Mouse (Mus musculus): ENCODE data around the gene Cntln. TPM values are rescaled to one million over a fixed set of nuclear protein-coding genes. Genes with fewer than 3 reads are reported as not detected.
A peak's percentile ranks its signal among the peaks of the same experiment; 100 is the strongest.

The Cntln gene
- polyA plus RNA-seq, 1 experiment from 2014 or later: 6.9 TPM

DNA sequence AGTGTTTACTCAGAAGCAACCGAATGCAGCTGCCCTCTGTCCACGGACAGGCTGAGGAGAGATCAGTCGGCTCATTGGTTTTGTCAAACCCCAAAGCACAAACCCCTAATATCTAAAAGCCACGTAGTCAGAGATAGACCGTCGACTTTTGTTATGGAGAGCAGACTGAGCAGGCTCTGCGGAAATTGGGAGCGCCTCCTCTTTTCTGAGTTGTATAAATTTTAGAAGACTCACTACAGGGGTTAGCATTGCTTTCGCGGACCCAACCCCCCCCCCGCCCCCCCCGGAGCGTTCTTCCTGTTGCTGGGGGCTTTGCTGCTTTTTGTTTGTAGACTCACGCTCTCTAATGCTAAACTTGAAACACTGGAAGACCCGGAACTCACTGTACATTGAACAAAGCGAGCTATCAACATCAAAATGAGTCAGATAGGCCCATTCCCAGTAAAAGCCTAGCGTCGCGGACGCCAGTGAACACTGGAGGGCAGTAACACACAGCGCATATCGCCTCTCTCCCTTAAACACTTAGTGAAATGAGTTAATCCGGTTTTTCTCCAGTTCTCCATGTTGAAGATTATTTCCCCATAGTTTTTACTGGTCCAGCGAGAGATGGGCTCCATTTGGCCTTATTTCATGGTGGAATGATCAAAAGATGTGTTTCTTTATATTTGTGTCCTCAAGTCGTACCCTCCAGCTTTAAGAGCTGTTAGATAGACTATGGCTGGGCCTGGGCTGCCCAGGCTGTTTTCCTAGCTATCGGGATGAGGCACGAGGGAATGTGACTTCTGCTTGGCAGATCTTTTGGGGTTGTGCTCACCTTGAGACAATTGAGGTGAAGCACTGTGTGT is 278.6 kb downstream of the Cntln start:
- no peaks in the 10 kb centered on the region for H3K36me3 ChIP-seq (ENCODE audit: control insufficient read depth, insufficient read depth, low read length)
- H3K9me3 ChIP-seq (replicated peaks; ENCODE audit: control insufficient read depth, low read length): no peaks in the 10 kb centered on the region
- ATAC-seq: peak; percentile 94
- no peak overlapping the region for H3K27ac ChIP-seq (ENCODE audit: low read depth, low read length)
- H3K4me2 ChIP-seq (ENCODE audit: low read length): no peak overlapping the region
- H3K9ac ChIP-seq (ENCODE audit: low read length): no peak overlapping the region
- WGBS: 25% methylated on average over 27 of the region's 27 CpGs
- DNase-seq (ENCODE audit: low spot score): peak; percentile 92
- H3K4me3 ChIP-seq (ENCODE audit: low read depth, low read length): no peak overlapping the region
- no peaks in the 10 kb centered on the region for H3K27me3 ChIP-seq (replicated peaks; ENCODE audit: control insufficient read depth, insufficient read depth, low read length)
- no peaks in the 10 kb centered on the region for H3K4me1 ChIP-seq (ENCODE audit: control insufficient read depth, insufficient read depth, low read length)

DNA sequence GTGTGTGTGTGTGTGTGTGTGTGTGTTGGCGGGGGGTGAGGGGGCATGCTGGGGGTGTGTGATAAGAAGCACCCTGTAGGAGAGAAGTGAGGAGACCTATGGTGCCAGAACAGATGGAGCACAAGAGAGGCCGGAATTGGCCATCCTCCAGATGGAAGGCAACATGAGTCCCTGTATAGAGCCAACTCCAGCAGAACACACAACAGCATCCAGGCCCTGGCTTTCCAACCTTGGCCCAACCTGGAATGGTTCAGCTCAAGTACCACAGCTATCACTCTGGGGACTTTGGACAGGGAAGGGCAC is 279.2 kb downstream of the Cntln start:
- 80% methylated on average over 2 of the region's 2 CpGs for WGBS
- no peak for DNase-seq (ENCODE audit: low spot score)
- Histone ChIP-seq H3K4me3 (ENCODE audit: low read depth, low read length) (no peak overlapping the region), H3K9ac (ENCODE audit: low read length) (no peak overlapping the region), H3K4me1 (ENCODE audit: control insufficient read depth, insufficient read depth, low read length) (no peaks in the 10 kb centered on the region), H3K9me3 (replicated peaks; ENCODE audit: control insufficient read depth, low read length) (no peaks in the 10 kb centered on the region), H3K27ac (ENCODE audit: low read depth, low read length) (no peak overlapping the region), H3K4me2 (ENCODE audit: low read length) (no peak overlapping the region), H3K36me3 (ENCODE audit: control insufficient read depth, insufficient read depth, low read length) (no peaks in the 10 kb centered on the region), H3K27me3 (replicated peaks; ENCODE audit: control insufficient read depth, insufficient read depth, low read length) (no peaks in the 10 kb centered on the region)
- peak; percentile 52; the same call in 1 of the 2 replicates for ATAC-seq

DNA sequence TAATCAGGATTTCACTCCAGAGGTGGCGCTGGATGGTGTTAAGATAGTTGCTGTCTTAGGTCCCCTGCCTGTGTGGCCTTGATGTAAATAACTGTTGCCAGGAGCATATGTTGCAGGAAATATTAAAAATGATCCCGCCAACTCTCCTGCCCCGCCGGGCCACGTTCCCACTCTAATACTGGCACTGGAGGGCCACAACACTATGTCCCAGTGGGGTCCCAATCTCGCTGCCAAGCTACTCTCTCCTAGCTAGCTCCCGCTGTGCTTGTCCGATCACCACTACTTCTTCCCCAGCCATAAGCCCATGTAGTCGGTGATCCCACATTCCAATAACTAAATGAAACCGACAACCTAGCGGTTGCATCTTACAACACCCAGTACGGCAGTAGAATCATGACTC is 283.9 kb downstream of the Cntln start:
- H3K4me3 ChIP-seq (ENCODE audit: low read depth, low read length): no peak overlapping the region
- no peaks in the 10 kb centered on the region for H3K9me3 ChIP-seq (replicated peaks; ENCODE audit: control insufficient read depth, low read length)
- DNase-seq (ENCODE audit: low spot score): no peak
- no peaks in the 10 kb centered on the region for H3K36me3 ChIP-seq (ENCODE audit: control insufficient read depth, insufficient read depth, low read length)
- H3K27me3 ChIP-seq (replicated peaks; ENCODE audit: control insufficient read depth, insufficient read depth, low read length): no peaks in the 10 kb centered on the region
- no peak for ATAC-seq
- H3K4me2 ChIP-seq (ENCODE audit: low read length): no peak overlapping the region
- H3K4me1 ChIP-seq (ENCODE audit: control insufficient read depth, insufficient read depth, low read length): no peaks in the 10 kb centered on the region
- WGBS: 92% methylated on average over 12 of the region's 12 CpGs
- H3K27ac ChIP-seq (ENCODE audit: low read depth, low read length): no peak overlapping the region
- no peak overlapping the region for H3K9ac ChIP-seq (ENCODE audit: low read length)

DNA sequence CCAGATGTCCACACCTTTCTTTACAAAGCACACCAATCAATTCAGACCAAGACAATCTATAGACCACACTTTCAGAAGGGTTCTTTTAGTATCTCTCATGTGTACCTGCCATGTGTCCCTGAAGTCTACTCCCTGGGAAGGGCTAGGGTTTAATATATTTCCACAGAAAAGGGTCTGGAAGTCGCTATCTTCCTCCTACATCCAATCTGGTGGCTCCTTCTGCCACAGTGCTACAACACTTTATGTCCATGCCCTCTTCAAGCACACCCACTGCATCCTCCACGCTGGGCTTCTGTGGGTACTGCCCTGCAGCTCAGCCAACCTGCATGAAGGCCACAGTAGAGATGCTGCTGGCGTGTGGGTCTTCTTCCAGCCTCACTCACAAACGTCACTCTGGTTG is 291.4 kb downstream of the Cntln start:
- ATAC-seq (no peak), DNase-seq (ENCODE audit: low spot score) (no peak)
- Histone ChIP-seq H3K4me3 (ENCODE audit: low read depth, low read length) (no peak overlapping the region), H3K9me3 (replicated peaks; ENCODE audit: control insufficient read depth, low read length) (no peaks in the 10 kb centered on the region), H3K36me3 (ENCODE audit: control insufficient read depth, insufficient read depth, low read length) (no peaks in the 10 kb centered on the region), H3K4me2 (ENCODE audit: low read length) (no peak overlapping the region), H3K4me1 (ENCODE audit: control insufficient read depth, insufficient read depth, low read length) (no peaks in the 10 kb centered on the region), H3K27ac (ENCODE audit: low read depth, low read length) (no peak overlapping the region), H3K9ac (ENCODE audit: low read length) (no peak overlapping the region), H3K27me3 (replicated peaks; ENCODE audit: control insufficient read depth, insufficient read depth, low read length) (no peaks in the 10 kb centered on the region)
- WGBS: 85% methylated on average over 4 of the region's 4 CpGs

DNA sequence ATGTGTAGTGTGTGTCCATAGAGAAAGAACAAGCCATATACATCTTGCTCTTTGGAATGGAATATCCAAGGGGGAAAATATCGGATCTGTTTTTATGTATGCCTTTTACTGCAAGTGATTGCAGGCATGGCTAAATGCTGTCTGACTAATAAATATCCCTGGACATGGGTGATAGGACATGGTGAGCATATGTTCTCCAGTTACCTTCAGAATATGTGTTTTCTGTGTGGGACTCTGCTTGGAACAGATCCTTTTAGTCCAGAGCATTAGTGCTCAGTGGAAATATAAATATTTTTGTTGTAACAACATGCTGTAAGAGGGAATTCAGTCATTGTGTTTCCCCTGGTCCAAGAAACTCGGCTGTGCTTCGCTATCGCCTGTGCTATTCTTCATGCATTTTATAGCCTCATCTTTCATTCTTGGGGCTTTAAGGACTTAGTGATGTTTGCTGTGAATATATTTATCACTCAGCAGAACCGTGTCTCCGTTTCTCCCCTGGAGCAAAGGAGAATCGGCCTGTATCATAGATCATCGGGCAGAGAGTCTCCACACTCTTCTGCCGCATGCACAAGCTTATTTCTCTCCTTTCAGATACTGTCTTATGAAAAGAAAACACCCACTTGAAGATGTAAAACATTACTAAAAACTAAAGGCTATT is 294.4 kb downstream of the Cntln start:
- Histone ChIP-seq H3K27me3 (replicated peaks; ENCODE audit: control insufficient read depth, insufficient read depth, low read length) (no peaks in the 10 kb centered on the region), H3K4me1 (ENCODE audit: control insufficient read depth, insufficient read depth, low read length) (no peaks in the 10 kb centered on the region), H3K9me3 (replicated peaks; ENCODE audit: control insufficient read depth, low read length) (no peaks in the 10 kb centered on the region), H3K4me2 (ENCODE audit: low read length) (no peak overlapping the region), H3K27ac (ENCODE audit: low read depth, low read length) (no peak overlapping the region), H3K9ac (ENCODE audit: low read length) (no peak overlapping the region), H3K4me3 (ENCODE audit: low read depth, low read length) (no peak overlapping the region), H3K36me3 (ENCODE audit: control insufficient read depth, insufficient read depth, low read length) (no peaks in the 10 kb centered on the region)
- 91% methylated on average over 9 of the region's 9 CpGs for WGBS
- ATAC-seq: no peak
- DNase-seq (ENCODE audit: low spot score): no peak

Other genes with a start within 250 kb of the Cntln start
- 1.9 and 2.0 TPM in 2 replicates for gene Bnc2, start 209.0 kb upstream of the Cntln start, polyA plus RNA-seq (2014; fragmentation: Nextera tagmentation; extraction: Ambion mirVana)

All from forebrain, embryonic 14.5 days (tissue).